Mouse (Mus musculus): ENCODE results near the gene Asb18.

Gene Asb18

GRCm38 (mm10) chr1:90014446-90014845 is at the start of gene Asb18:
TSS of gene Asb18 (minus strand) at chr1:90014666.
- Histone ChIP-seq H3K36me3 (ENCODE audit: control insufficient read depth, insufficient read depth, low read length, poor library complexity, severe bottlenecking) (no peaks in the 10 kb centered on the region), H3K27me3 (ENCODE audit: control insufficient read depth, insufficient read depth, low read length, poor library complexity, severe bottlenecking) (no peaks in the 10 kb centered on the region)
- no peak for DNase-seq (ENCODE audit: low read depth, low spot score)

- no peaks in the 10 kb centered on the region for H3K36me3 ChIP-seq (ENCODE audit: control insufficient read depth, insufficient read depth, low read length, poor library complexity, severe bottlenecking)
- no peaks in the 10 kb centered on the region for H3K27me3 ChIP-seq (ENCODE audit: control insufficient read depth, insufficient read depth, low read length, poor library complexity, severe bottlenecking)
- DNase-seq (ENCODE audit: low read depth, low spot score) = peak; percentile 46
Observed at GRCm38 (mm10) chr1:90060599-90060998, 46.1 kb upstream of the Asb18 start.

GRCm38 (mm10) chr1:90060054-90060453 is 45.6 kb upstream of the Asb18 start:
- DNase-seq (ENCODE audit: low read depth, low spot score) = no peak
- Histone ChIP-seq H3K36me3 (ENCODE audit: control insufficient read depth, insufficient read depth, low read length, poor library complexity, severe bottlenecking) (no peaks in the 10 kb centered on the region), H3K27me3 (ENCODE audit: control insufficient read depth, insufficient read depth, low read length, poor library complexity, severe bottlenecking) (no peaks in the 10 kb centered on the region)

- no peak for DNase-seq (ENCODE audit: low read depth, low spot score)
- H3K36me3 ChIP-seq (ENCODE audit: control insufficient read depth, insufficient read depth, low read length, poor library complexity, severe bottlenecking) = no peaks in the 10 kb centered on the region
- no peaks in the 10 kb centered on the region for H3K27me3 ChIP-seq (ENCODE audit: control insufficient read depth, insufficient read depth, low read length, poor library complexity, severe bottlenecking)
Observed at GRCm38 (mm10) chr1:90054991-90055390, 40.5 kb upstream of the Asb18 start.

GRCm38 (mm10) chr1:90051347-90051746 is 36.9 kb upstream of the Asb18 start:
- Histone ChIP-seq H3K36me3 (ENCODE audit: control insufficient read depth, insufficient read depth, low read length, poor library complexity, severe bottlenecking) (no peaks in the 10 kb centered on the region), H3K27me3 (ENCODE audit: control insufficient read depth, insufficient read depth, low read length, poor library complexity, severe bottlenecking) (no peaks in the 10 kb centered on the region)
- peak; percentile 46 for DNase-seq (ENCODE audit: low read depth, low spot score)

GRCm38 (mm10) chr1:90050046-90050739 is 35.7 kb upstream of the Asb18 start:
- H3K36me3 ChIP-seq (ENCODE audit: control insufficient read depth, insufficient read depth, low read length, poor library complexity, severe bottlenecking) = no peaks in the 10 kb centered on the region
- DNase-seq (ENCODE audit: low read depth, low spot score) = no peak
- no peaks in the 10 kb centered on the region for H3K27me3 ChIP-seq (ENCODE audit: control insufficient read depth, insufficient read depth, low read length, poor library complexity, severe bottlenecking)

GRCm38 (mm10) chr1:90028305-90028704 is 13.8 kb upstream of the Asb18 start:
- H3K36me3 ChIP-seq (ENCODE audit: control insufficient read depth, insufficient read depth, low read length, poor library complexity, severe bottlenecking) = no peaks in the 10 kb centered on the region
- no peak for DNase-seq (ENCODE audit: low read depth, low spot score)
- no peaks in the 10 kb centered on the region for H3K27me3 ChIP-seq (ENCODE audit: control insufficient read depth, insufficient read depth, low read length, poor library complexity, severe bottlenecking)

- DNase-seq (ENCODE audit: low read depth, low spot score) = no peak
- Histone ChIP-seq H3K27me3 (ENCODE audit: control insufficient read depth, insufficient read depth, low read length, poor library complexity, severe bottlenecking) (no peaks in the 10 kb centered on the region), H3K36me3 (ENCODE audit: control insufficient read depth, insufficient read depth, low read length, poor library complexity, severe bottlenecking) (no peaks in the 10 kb centered on the region)
Observed at GRCm38 (mm10) chr1:90026945-90027344, 12.5 kb upstream of the Asb18 start.

- DNase-seq (ENCODE audit: low read depth, low spot score) = no peak
- Histone ChIP-seq H3K36me3 (ENCODE audit: control insufficient read depth, insufficient read depth, low read length, poor library complexity, severe bottlenecking) (no peaks in the 10 kb centered on the region), H3K27me3 (ENCODE audit: control insufficient read depth, insufficient read depth, low read length, poor library complexity, severe bottlenecking) (no peaks in the 10 kb centered on the region)
Observed at GRCm38 (mm10) chr1:90020336-90020735, 5.9 kb upstream of the Asb18 start.

GRCm38 (mm10) chr1:90018071-90018470 is 3.6 kb upstream of the Asb18 start:
- no peaks in the 10 kb centered on the region for H3K27me3 ChIP-seq (ENCODE audit: control insufficient read depth, insufficient read depth, low read length, poor library complexity, severe bottlenecking)
- DNase-seq (ENCODE audit: low read depth, low spot score) = no peak
- no peaks in the 10 kb centered on the region for H3K36me3 ChIP-seq (ENCODE audit: control insufficient read depth, insufficient read depth, low read length, poor library complexity, severe bottlenecking)

- no peaks in the 10 kb centered on the region for H3K36me3 ChIP-seq (ENCODE audit: control insufficient read depth, insufficient read depth, low read length, poor library complexity, severe bottlenecking)
- H3K27me3 ChIP-seq (ENCODE audit: control insufficient read depth, insufficient read depth, low read length, poor library complexity, severe bottlenecking) = no peaks in the 10 kb centered on the region
- DNase-seq (ENCODE audit: low read depth, low spot score) = no peak
Observed at GRCm38 (mm10) chr1:90013273-90013672, 1.2 kb downstream of the Asb18 start.

- H3K36me3 ChIP-seq (ENCODE audit: control insufficient read depth, insufficient read depth, low read length, poor library complexity, severe bottlenecking) = no peaks in the 10 kb centered on the region
- DNase-seq (ENCODE audit: low read depth, low spot score) = no peak
- H3K27me3 ChIP-seq (ENCODE audit: control insufficient read depth, insufficient read depth, low read length, poor library complexity, severe bottlenecking) = no peaks in the 10 kb centered on the region
Observed at GRCm38 (mm10) chr1:90012850-90013249, 1.6 kb downstream of the Asb18 start.

- no peaks in the 10 kb centered on the region for H3K27me3 ChIP-seq (ENCODE audit: control insufficient read depth, insufficient read depth, low read length, poor library complexity, severe bottlenecking)
- H3K36me3 ChIP-seq (ENCODE audit: control insufficient read depth, insufficient read depth, low read length, poor library complexity, severe bottlenecking) = no peaks in the 10 kb centered on the region
- DNase-seq (ENCODE audit: low read depth, low spot score) = no peak
Observed at GRCm38 (mm10) chr1:90012168-90012567, 2.3 kb downstream of the Asb18 start.

GRCm38 (mm10) chr1:90010077-90010476 is 4.4 kb downstream of the Asb18 start:
- Histone ChIP-seq H3K36me3 (ENCODE audit: control insufficient read depth, insufficient read depth, low read length, poor library complexity, severe bottlenecking) (no peaks in the 10 kb centered on the region), H3K27me3 (ENCODE audit: control insufficient read depth, insufficient read depth, low read length, poor library complexity, severe bottlenecking) (no peaks in the 10 kb centered on the region)
- no peak for DNase-seq (ENCODE audit: low read depth, low spot score)

- no peak for DNase-seq (ENCODE audit: low read depth, low spot score)
- H3K27me3 ChIP-seq (ENCODE audit: control insufficient read depth, insufficient read depth, low read length, poor library complexity, severe bottlenecking) = no peaks in the 10 kb centered on the region
Observed at GRCm38 (mm10) chr1:90009188-90009587, 5.3 kb downstream of the Asb18 start.

GRCm38 (mm10) chr1:90006666-90007065 is 7.8 kb downstream of the Asb18 start:
- DNase-seq (ENCODE audit: low read depth, low spot score) = no peak
- Histone ChIP-seq H3K27me3 (ENCODE audit: control insufficient read depth, insufficient read depth, low read length, poor library complexity, severe bottlenecking) (no peaks in the 10 kb centered on the region), H3K36me3 (ENCODE audit: control insufficient read depth, insufficient read depth, low read length, poor library complexity, severe bottlenecking) (no peaks in the 10 kb centered on the region)

More at GRCm38 (mm10) chr1:90009188-90009587, 5.3 kb downstream of the Asb18 start:
- H3K36me3 ChIP-seq (ENCODE audit: control insufficient read depth, insufficient read depth, low read length, poor library complexity, severe bottlenecking) = no peaks in the 10 kb centered on the region
